Mouse (Mus musculus) limb, embryonic 12.5 days (tissue): ENCODE measurements around the gene Sdc3. TPM values are rescaled to one million over a fixed set of nuclear protein-coding genes. Genes with fewer than 3 reads are reported as not detected.
A peak's percentile ranks its signal among the peaks of the same experiment; 100 is the strongest.

Source experiments
- ATAC-seq: fragments of 200-750 bp; cut with Nextera tagmentation; 2 replicates; pipeline ENCODE4 v1.8.0; 2017; ENCODE audit warnings: low read depth, moderate TSS enrichment; ENCODE audit not compliant: insufficient number of reproducible peaks, insufficient read depth, low FRiP score, low TSS enrichment
- H3K27ac ChIP-seq: fragments of 300-500 bp; sonication (generic); 2 replicates; pipeline ENCODE4 v1.5.1; 2016; ENCODE audit warnings: mild to moderate bottlenecking, moderate library complexity
- H3K27me3 ChIP-seq: fragments of 300-500 bp; sonication (generic); 2 replicates; pipeline ENCODE4 v1.6.1; 2016; ENCODE audit warnings: mild to moderate bottlenecking, moderate library complexity
- H3K36me3 ChIP-seq: fragments of 300-500 bp; sonication (generic); 2 replicates; pipeline ENCODE4 v1.6.1; 2016; ENCODE audit warnings: mild to moderate bottlenecking, moderate library complexity
- H3K4me1 ChIP-seq: fragments of 300-500 bp; sonication (generic); replicated peaks from 2 replicates; pipeline ENCODE4 v1.6.1; 2016
- H3K4me2 ChIP-seq: fragments of 300-500 bp; sonication (generic); 2 replicates; pipeline ENCODE4 v1.6.1; 2016; ENCODE audit warnings: mild to moderate bottlenecking, moderate library complexity
- H3K4me3 ChIP-seq: fragments of 300-500 bp; sonication (generic); replicated peaks from 2 replicates; pipeline ENCODE4 v1.5.1; 2016; ENCODE audit warnings: mild to moderate bottlenecking
- H3K9ac ChIP-seq: fragments of 300-500 bp; sonication (generic); replicated peaks from 2 replicates; pipeline ENCODE4 v1.6.1; 2016; ENCODE audit warnings: mild to moderate bottlenecking, moderate library complexity
- H3K9me3 ChIP-seq: fragments of 300-500 bp; sonication (generic); 2 replicates; pipeline ENCODE4 v1.6.1; 2016; ENCODE audit warnings: mild to moderate bottlenecking, moderate library complexity
- WGBS: fragments of 180-500 bp; shearing (Covaris S2); methylation state at CpG from one replicate; pipeline ENCODE4 v1.1.7; 2016; 5-methylcytosine and 5-hydroxymethylcytosine counted together
- polyA plus RNA-seq: library from polyadenylated mRNA; unstranded; fragments of >200 nt; fragmentation: Nextera tagmentation; extraction: Ambion mirVana; gene quantifications from 2 replicates; pipeline ENCODE4 v1.2.1, GENCODE M21; 2016

Sdc3 gene
- polyA plus RNA-seq, result 30.6 and 42.1 TPM in 2 replicates

- Histone ChIP-seq H3K9ac (peak within 1 kb of the TSS; percentile 97), H3K4me2 (peak within 1 kb of the TSS; percentile 95), H3K4me1 (peaks cover 31% of the 10 kb centered on the region), H3K27me3 (0 out of 2 replicates have a peak, but pooled peaks cover 5% of the 10 kb centered on the region), H3K27ac (peak within 1 kb of the TSS; percentile 67), H3K4me3 (peak within 1 kb of the TSS; percentile 92), H3K36me3 (no peaks in the 10 kb centered on the region), H3K9me3 (no peaks in the 10 kb centered on the region)
- no peak for ATAC-seq
- WGBS, result 3% methylated on average over 47 of the region's 99 CpGs
These were observed at the start of gene Sdc3 for GRCm38 (mm10) chr4:130792376-130793179. Gene Sdc3, plus strand, starts transcription at chr4:130792537.

DNA sequence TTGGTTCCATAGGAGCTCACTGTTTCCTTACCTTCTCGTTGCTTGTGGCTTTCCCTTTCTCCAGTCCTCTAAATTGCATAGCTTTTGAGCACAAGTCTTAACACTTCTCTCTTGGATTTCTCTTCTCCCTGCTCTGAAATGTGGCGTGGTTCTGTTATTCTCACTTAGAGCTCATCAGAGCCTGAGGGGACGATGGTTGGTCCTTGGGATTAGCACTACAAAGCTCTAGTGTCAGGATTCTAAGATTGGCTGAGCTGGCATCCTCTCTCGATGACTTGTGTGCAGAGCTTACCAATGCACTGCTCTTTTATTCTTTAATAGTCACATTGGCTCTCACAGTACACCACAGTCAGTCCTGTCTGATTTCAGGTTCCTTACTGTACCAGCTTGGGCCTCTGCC is 48.3 kb upstream of the Sdc3 start:
- H3K36me3 ChIP-seq, result peaks cover 93% of the 10 kb centered on the region
- H3K9me3 ChIP-seq, result no peaks in the 10 kb centered on the region
- H3K27ac ChIP-seq, result no peak overlapping the region
- no peak for ATAC-seq
- H3K4me2 ChIP-seq, result no peak overlapping the region
- no peaks in the 10 kb centered on the region for H3K4me1 ChIP-seq
- 83% methylated on average over 4 of the region's 4 CpGs for WGBS
- no peaks in the 10 kb centered on the region for H3K27me3 ChIP-seq
- H3K4me3 ChIP-seq, result no peak overlapping the region
- H3K9ac ChIP-seq, result no peak overlapping the region

GRCm38 (mm10) chr4:130745561-130746306 is 46.6 kb upstream of the Sdc3 start:
- Histone ChIP-seq H3K4me1 (no peaks in the 10 kb centered on the region), H3K36me3 (peaks cover 99% of the 10 kb centered on the region), H3K9ac (no peak overlapping the region), H3K27ac (no peak overlapping the region), H3K4me3 (no peak overlapping the region), H3K27me3 (no peaks in the 10 kb centered on the region), H3K9me3 (no peaks in the 10 kb centered on the region), H3K4me2 (no peak overlapping the region)
- 88% methylated on average over 5 of the region's 5 CpGs for WGBS
- ATAC-seq, result no peak

GRCm38 (mm10) chr4:130749566-130749965 is 42.8 kb upstream of the Sdc3 start:
- Histone ChIP-seq H3K36me3 (peaks cover 99% of the 10 kb centered on the region), H3K4me1 (peaks cover 11% of the 10 kb centered on the region; the same call in 1 of the 2 replicates), H3K9ac (no peak overlapping the region), H3K4me2 (no peak overlapping the region), H3K27ac (no peak overlapping the region), H3K27me3 (no peaks in the 10 kb centered on the region), H3K9me3 (no peaks in the 10 kb centered on the region), H3K4me3 (no peak overlapping the region)
- WGBS, result 88% methylated on average over 7 of the region's 7 CpGs
- ATAC-seq, result no peak

DNA sequence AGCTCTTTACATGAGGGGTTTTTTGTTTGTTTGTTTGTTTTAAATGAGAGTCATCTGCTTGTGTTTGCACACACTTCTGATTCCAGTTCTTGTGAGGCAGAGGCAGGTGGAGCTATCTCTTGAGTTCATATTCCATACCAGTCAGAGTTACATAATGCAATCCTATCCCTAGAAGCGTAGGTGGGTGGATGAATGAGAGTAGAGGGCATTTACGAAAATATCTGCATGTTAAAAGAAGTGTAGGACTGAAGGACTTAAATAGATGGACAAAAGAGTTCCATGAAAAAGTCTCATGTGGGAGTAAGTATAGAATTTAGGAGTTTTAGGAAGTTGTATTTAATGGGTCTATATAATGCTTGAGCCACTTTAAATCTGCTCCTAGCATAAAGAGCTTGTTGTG is 40.4 kb upstream of the Sdc3 start:
- no peak for ATAC-seq
- WGBS, result 96% methylated on average over 2 of the region's 2 CpGs
- peaks cover 95% of the 10 kb centered on the region for H3K36me3 ChIP-seq

DNA sequence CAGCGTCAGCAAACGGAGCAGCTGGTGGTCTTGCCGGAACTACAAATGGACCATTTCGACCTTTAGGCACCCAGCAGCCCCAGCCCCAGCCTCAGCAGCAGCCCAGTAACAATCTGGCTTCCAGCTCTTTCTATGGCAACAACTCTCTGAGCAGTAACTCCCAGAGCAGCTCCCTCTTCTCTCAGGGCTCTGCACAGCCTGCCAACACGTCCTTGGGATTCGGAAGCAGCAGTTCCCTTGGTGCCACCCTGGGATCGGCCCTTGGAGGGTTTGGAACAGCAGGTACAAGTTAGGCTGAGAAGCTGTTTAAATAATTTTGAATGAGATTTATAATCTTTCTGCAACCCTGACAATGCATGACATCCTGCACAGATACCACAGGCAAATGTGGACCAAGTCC is 39.7 kb upstream of the Sdc3 start:
- Histone ChIP-seq H3K9ac (no peak overlapping the region), H3K9me3 (no peaks in the 10 kb centered on the region), H3K4me3 (no peak overlapping the region), H3K27ac (no peak overlapping the region), H3K4me1 (peaks cover 13% of the 10 kb centered on the region; the same call in 1 of the 2 replicates), H3K27me3 (no peaks in the 10 kb centered on the region), H3K4me2 (no peak overlapping the region), H3K36me3 (peaks cover 94% of the 10 kb centered on the region)
- 73% methylated on average over 7 of the region's 7 CpGs for WGBS
- ATAC-seq, result no peak

More for the DNA sequence above, 40.4 kb upstream of the Sdc3 start:
- Histone ChIP-seq H3K27me3 (no peaks in the 10 kb centered on the region), H3K9ac (no peak overlapping the region), H3K27ac (no peak overlapping the region), H3K9me3 (no peaks in the 10 kb centered on the region), H3K4me3 (no peak overlapping the region), H3K4me1 (peaks cover 13% of the 10 kb centered on the region; the same call in 1 of the 2 replicates), H3K4me2 (no peak overlapping the region)

DNA sequence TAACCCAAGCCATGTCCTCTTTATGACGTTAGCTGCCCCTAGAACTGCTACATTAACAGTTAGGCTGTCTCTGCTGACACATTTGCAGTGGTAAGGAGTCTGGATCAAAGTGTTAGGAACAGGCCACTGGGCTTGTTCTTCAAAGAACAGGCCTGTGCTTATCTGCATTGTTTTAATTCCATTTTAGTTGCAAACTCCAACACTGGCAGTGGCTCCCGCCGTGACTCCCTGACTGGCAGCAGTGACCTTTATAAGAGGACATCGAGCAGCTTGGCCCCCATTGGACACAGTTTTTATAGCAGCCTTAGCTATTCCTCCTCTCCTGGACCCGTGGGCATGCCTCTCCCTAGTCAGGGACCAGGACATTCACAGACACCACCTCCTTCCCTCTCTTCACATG is 38.6 kb upstream of the Sdc3 start:
- Histone ChIP-seq H3K4me2 (no peak overlapping the region), H3K27ac (no peak overlapping the region), H3K9ac (no peak overlapping the region), H3K36me3 (peaks cover 94% of the 10 kb centered on the region), H3K4me1 (peaks cover 13% of the 10 kb centered on the region; the same call in 1 of the 2 replicates), H3K9me3 (no peaks in the 10 kb centered on the region), H3K27me3 (no peaks in the 10 kb centered on the region), H3K4me3 (no peak overlapping the region)
- 72% methylated on average over 5 of the region's 5 CpGs for WGBS
- no peak for ATAC-seq

DNA sequence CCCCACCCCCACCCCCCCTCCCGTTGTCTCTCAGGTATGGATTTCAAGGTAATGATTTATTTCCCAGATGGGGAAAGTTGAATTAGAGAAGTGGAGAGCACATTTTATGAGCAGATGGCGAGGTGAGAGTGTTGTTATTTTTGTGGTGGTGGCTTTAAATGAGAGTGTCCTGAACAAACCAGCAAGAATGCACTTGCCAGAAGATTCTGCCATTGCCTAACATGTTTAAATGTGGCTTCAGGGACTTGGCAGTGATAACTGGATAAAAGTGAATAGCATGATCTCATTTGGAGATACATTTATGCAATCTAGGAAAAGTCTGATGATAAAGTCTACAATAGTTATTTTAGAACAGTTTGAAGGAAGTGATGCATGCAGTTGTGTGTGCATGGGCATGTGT is 37.6 kb upstream of the Sdc3 start:
- Histone ChIP-seq H3K36me3 (peaks cover 94% of the 10 kb centered on the region), H3K4me3 (no peak overlapping the region), H3K27ac (no peak overlapping the region), H3K4me2 (no peak overlapping the region), H3K9ac (no peak overlapping the region), H3K27me3 (no peaks in the 10 kb centered on the region), H3K9me3 (no peaks in the 10 kb centered on the region), H3K4me1 (peaks cover 13% of the 10 kb centered on the region; the same call in 1 of the 2 replicates)
- 51% methylated on average over 2 of the region's 2 CpGs for WGBS
- no peak for ATAC-seq

- Histone ChIP-seq H3K9me3 (no peaks in the 10 kb centered on the region), H3K9ac (no peak overlapping the region), H3K4me2 (no peak overlapping the region), H3K36me3 (peaks cover 94% of the 10 kb centered on the region), H3K4me3 (no peak overlapping the region), H3K27me3 (no peaks in the 10 kb centered on the region), H3K4me1 (0 out of 2 replicates have a peak, but pooled peaks cover 2% of the 10 kb centered on the region), H3K27ac (no peak overlapping the region)
- WGBS, result 100% methylated on average over 2 of the region's 2 CpGs
- ATAC-seq, result no peak
These were observed 32.5 kb upstream of the Sdc3 start for GRCm38 (mm10) chr4:130759875-130760274.

DNA sequence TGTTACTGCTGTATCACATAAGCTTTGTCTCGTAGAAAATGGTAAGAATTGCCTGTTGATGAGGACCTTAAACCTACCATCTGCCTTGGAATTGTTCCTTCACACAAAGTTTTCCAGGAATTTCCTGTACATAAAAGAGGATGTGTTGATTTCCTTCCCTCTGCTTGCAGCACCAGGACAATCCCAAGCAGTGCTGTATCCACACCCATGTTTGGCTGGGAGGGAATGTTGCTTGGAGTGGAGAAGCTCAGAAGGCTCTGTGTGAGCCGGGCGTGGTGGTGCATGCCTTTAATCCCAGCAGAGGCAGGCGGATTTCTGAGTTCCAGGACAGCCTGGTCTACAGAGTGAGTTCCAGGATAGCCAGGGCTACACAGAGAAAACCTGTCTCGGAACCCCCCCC is 30.5 kb upstream of the Sdc3 start:
- H3K36me3 ChIP-seq, result peaks cover 96% of the 10 kb centered on the region
- no peak for ATAC-seq
- WGBS, result 89% methylated on average over 5 of the region's 5 CpGs

GRCm38 (mm10) chr4:130765399-130766160 is 26.8 kb upstream of the Sdc3 start:
- Histone ChIP-seq H3K27me3 (no peaks in the 10 kb centered on the region), H3K9ac (no peak overlapping the region), H3K4me1 (no peaks in the 10 kb centered on the region), H3K27ac (no peak overlapping the region), H3K9me3 (no peaks in the 10 kb centered on the region), H3K4me3 (no peak overlapping the region), H3K36me3 (peaks cover 97% of the 10 kb centered on the region), H3K4me2 (no peak overlapping the region)
- WGBS, result 93% methylated on average over 7 of the region's 7 CpGs
- ATAC-seq, result no peak

More for the DNA sequence above, 30.5 kb upstream of the Sdc3 start:
- H3K4me3 ChIP-seq, result no peak overlapping the region
- no peak overlapping the region for H3K27ac ChIP-seq
- no peak overlapping the region for H3K9ac ChIP-seq
- H3K27me3 ChIP-seq, result no peaks in the 10 kb centered on the region
- H3K9me3 ChIP-seq, result no peaks in the 10 kb centered on the region
- no peak overlapping the region for H3K4me2 ChIP-seq
- H3K4me1 ChIP-seq, result no peaks in the 10 kb centered on the region
